8 mouse cellular contexts compared by ENCODE assay signal in genomic region chr11:90224914-90225470, GRCm38 (mm10). TPM values are rescaled to one million over a fixed set of nuclear protein-coding genes. Genes with fewer than 3 reads are reported as not detected.
DNase-seq lines count a peak whose midpoint lies in the region; TF ChIP-seq lines count a peak whose summit lies in the region.

No protein-coding gene starts in this region.

- no peaks in the 10 kb centered on the region for H3K27me3 ChIP-seq in heart, embryonic 10.5 days (ENCODE audit: insufficient read depth, poor library complexity, severe bottlenecking)
- no peaks in the 10 kb centered on the region for H3K27me3 ChIP-seq in liver, adult 2 months (ENCODE audit: control insufficient read depth, insufficient read depth, low read length)
- no peaks in the 10 kb centered on the region for H3K27me3 ChIP-seq in small intestine, adult 2 months (ENCODE audit: control insufficient read depth, insufficient read depth, low read length)

- H3K9ac ChIP-seq in liver, adult 2 months (ENCODE audit: low read depth, low read length), result no peak overlapping the region

- TF ChIP-seq CTCF in lung, adult 2 months (IDR thresholded peaks at IDR 0.05; ENCODE audit: insufficient read depth, low read length), result no peak
- TF ChIP-seq CTCF in liver, adult 2 months (IDR thresholded peaks at IDR 0.05; ENCODE audit: low read depth, low read length), result no peak
- no peak for TF ChIP-seq CTCF in small intestine, adult 2 months (IDR thresholded peaks at IDR 0.05; ENCODE audit: extremely low read depth, insufficient read length, insufficient replicate concordance, low read depth, low read length)

- no peaks in the 10 kb centered on the region for H3K9me3 ChIP-seq in heart, embryonic 10.5 days

- 0 out of 2 replicates have a peak, but pooled peaks cover 3% of the 10 kb centered on the region for H3K4me1 ChIP-seq in lung, adult 2 months (ENCODE audit: control insufficient read depth, insufficient read depth, low read length)
- H3K4me1 ChIP-seq in heart, embryonic 10.5 days, result peaks cover 25% of the 10 kb centered on the region
- H3K4me1 ChIP-seq in liver, adult 2 months (ENCODE audit: control insufficient read depth, insufficient read depth, low read length), result no peaks in the 10 kb centered on the region; the same call in 1 of the 2 replicates
- peaks cover 7% of the 10 kb centered on the region; the same call in 1 of the 2 replicates for H3K4me1 ChIP-seq in small intestine, adult 2 months (ENCODE audit: control insufficient read depth, insufficient read depth, insufficient read length, low read length)

- H3K36me3 ChIP-seq in heart, embryonic 10.5 days, result no peaks in the 10 kb centered on the region
- H3K36me3 ChIP-seq in liver, adult 2 months (ENCODE audit: control insufficient read depth, insufficient read depth, low read length), result no peaks in the 10 kb centered on the region
- no peaks in the 10 kb centered on the region for H3K36me3 ChIP-seq in small intestine, adult 2 months (ENCODE audit: control insufficient read depth, insufficient read depth, low read length)

- H3K4me3 ChIP-seq in lung, adult 2 months (replicated peaks; ENCODE audit: extremely low read depth, low read depth, low read length), result no peak overlapping the region
- no peak overlapping the region for H3K4me3 ChIP-seq in heart, embryonic 10.5 days
- no peak overlapping the region for H3K4me3 ChIP-seq in liver, adult 2 months (ENCODE audit: insufficient read depth, low read depth, low read length)
- H3K4me3 ChIP-seq in small intestine, adult 2 months (ENCODE audit: low read depth, low read length), result no peak overlapping the region

- DNase-seq in lung, adult 18-20 months, result peak; percentile 34 to 38
- no peak for DNase-seq in lung, adult 2 months
- no peak for DNase-seq in heart, embryonic 10.5 days (ENCODE audit: low spot score)
- DNase-seq in liver, adult 2 months (ENCODE audit: extremely low read depth, low read depth, low spot score), result peak; percentile 36
- DNase-seq in neural tube, embryonic 10.5 days (ENCODE audit: extremely low spot score, low spot score), result no peak
- no peak for DNase-seq in layer of hippocampus, adult 11-12 months (ENCODE audit: low spot score)
- no peak for DNase-seq in spleen, postnatal 4 days (ENCODE audit: low spot score in 2 of 2)

- no peak for TF ChIP-seq POLR2A in lung, adult 2 months (IDR thresholded peaks at IDR 0.05; ENCODE audit: borderline replicate concordance, extremely low read depth, low read depth, low read length)
- TF ChIP-seq POLR2A in liver, adult 2 months (IDR thresholded peaks at IDR 0.05; ENCODE audit: extremely low read depth, insufficient read depth, low read length), result no peak
- TF ChIP-seq POLR2A in small intestine, adult 2 months (IDR thresholded peaks at IDR 0.05; ENCODE audit: low read depth, low read length), result no peak

- peak overlapping the region; percentile 64 for H3K27ac ChIP-seq in heart, embryonic 10.5 days
- no peak overlapping the region; the same call in 1 of the 2 replicates for H3K27ac ChIP-seq in liver, adult 2 months (replicated peaks; ENCODE audit: insufficient read depth, low read depth, low read length)
- H3K27ac ChIP-seq in small intestine, adult 2 months (ENCODE audit: insufficient read depth, low read depth, low read length), result peak overlapping the region; percentile 45

- H3K79me2 ChIP-seq in liver, adult 2 months (ENCODE audit: control insufficient read depth, insufficient read depth, low read length), result no peaks in the 10 kb centered on the region

- 23% methylated on average over 11 of the region's 11 CpGs for WGBS in lung, adult 2 months
- WGBS in heart, embryonic 10.5 days, result 19% methylated on average over 11 of the region's 11 CpGs
- 55% methylated on average over 11 of the region's 11 CpGs for WGBS in liver, adult 2 months
- WGBS in small intestine, adult 2 months, result 27% methylated on average over 11 of the region's 11 CpGs

RNA-seq across cellular contexts. Expression of gene Mmd, which starts 24.3 kb away (rescaled TPM):
- 29.4 and 37.9 TPM in 2 replicates for polyA plus RNA-seq in lung, adult 2 months (2012; rRNA removed)
- 75.3 and 121 TPM in 2 replicates for polyA plus RNA-seq in heart, embryonic 10.5 days (2016; fragmentation: Nextera tagmentation; extraction: Ambion mirVana)
- total RNA-seq in liver, adult 2 months (2014; rRNA removed), result 98.6 and 124 TPM in 2 replicates
- polyA plus RNA-seq in liver, adult 2 months (2012; rRNA removed), result 60.3 and 86.5 TPM in 2 replicates
- polyA plus RNA-seq in small intestine, adult 2 months (2012; rRNA removed), result 10.3 and 21.2 TPM in 2 replicates

RNA-seq across cellular contexts. Expression of gene Gm45716, which starts 37.5 kb away (rescaled TPM):
- 1.3 and 1.5 TPM in 2 replicates for polyA plus RNA-seq in lung, adult 2 months (2012; rRNA removed)
- polyA plus RNA-seq in heart, embryonic 10.5 days (2016; fragmentation: Nextera tagmentation; extraction: Ambion mirVana), result 47.3 and 61.5 TPM in 2 replicates
- 3.6 and 4.9 TPM in 2 replicates for total RNA-seq in liver, adult 2 months (2014; rRNA removed)
- polyA plus RNA-seq in liver, adult 2 months (2012; rRNA removed), result 1.9 and 2.5 TPM in 2 replicates
- polyA plus RNA-seq in small intestine, adult 2 months (2012; rRNA removed), result 1.7 and 3.0 TPM in 2 replicates

Comparison
In these comparisons a context has a peak if more than half of its experiments do, and no peak if none do; other contexts are left out.
1. DNase-seq: peak in lung, adult 18-20 months (2 of 2) and liver, adult 2 months (single experiment); none in lung, adult 2 months (single experiment), heart, embryonic 10.5 days (single experiment), neural tube, embryonic 10.5 days (single experiment), layer of hippocampus, adult 11-12 months (single experiment) and spleen, postnatal 4 days (0 of 2).
2. RNA of gene Gm45716, which starts 37.5 kb away (polyA plus RNA-seq): 47.3 to 61.5 TPM in heart, embryonic 10.5 days; 1.7 to 3.0 TPM in small intestine, adult 2 months, 1.9 to 2.5 TPM in liver, adult 2 months and 1.3 to 1.5 TPM in lung, adult 2 months; every median in the first group is over 10 times any median in the second.